Mouse (Mus musculus) bone marrow, adult 2 months (tissue): ENCODE data around the gene S100a8.

Experiments used
- CTCF ChIP-seq: fragments of 200-500 bp; IDR thresholded peaks from 2 replicates; pipeline ENCODE4 v1.5.1; 2011; ENCODE audit warnings: low read length, control low read depth; ENCODE audit not compliant: control insufficient read depth, insufficient read depth
- POLR2A ChIP-seq: fragments of 200-500 bp; IDR thresholded peaks from 2 replicates; pipeline ENCODE4 v1.6.1; 2011; ENCODE audit warnings: low read depth, mild to moderate bottlenecking, control low read depth, low read length, borderline replicate concordance; ENCODE audit not compliant: control insufficient read depth

DNA sequence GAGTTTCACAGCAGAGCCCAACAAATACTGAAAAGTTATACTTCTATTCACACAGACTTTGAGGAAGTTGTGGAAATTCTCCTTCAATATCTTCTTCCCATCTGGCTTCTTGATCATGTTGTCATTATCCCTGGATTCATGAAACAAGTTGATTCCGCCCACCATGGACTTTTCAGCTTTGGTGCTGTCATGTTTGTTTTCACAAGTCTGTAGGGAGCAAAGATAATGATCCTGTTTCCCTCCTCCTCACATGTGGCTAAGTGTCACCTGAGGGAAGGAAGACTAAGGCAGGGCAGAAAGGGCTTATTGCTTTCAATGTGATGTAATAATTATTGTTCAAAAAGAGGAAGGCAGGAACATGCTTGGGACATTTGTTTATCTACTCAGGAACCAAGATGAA is 21.5 kb upstream of the S100a8 start:
- TF ChIP-seq CTCF (no peak), POLR2A (no peak)
